Mouse (Mus musculus): ENCODE data around the gene Plekhm3.

- TF ChIP-seq GATA1 (IDR thresholded peaks at IDR 0.05; ENCODE audit: low read length) (no peak), TAL1 (IDR thresholded peaks at IDR 0.05; ENCODE audit: low read length) (no peak)
These were observed 80.9 kb downstream of the Plekhm3 start for GRCm38 (mm10) chr1:64875712-64876111.

Data from erythroblast, embryonic 14.5 days (primary cell).